Mouse (Mus musculus): Measurements from ENCODE around the gene Ankrd34a.

Gene Ankrd34a

DNA sequence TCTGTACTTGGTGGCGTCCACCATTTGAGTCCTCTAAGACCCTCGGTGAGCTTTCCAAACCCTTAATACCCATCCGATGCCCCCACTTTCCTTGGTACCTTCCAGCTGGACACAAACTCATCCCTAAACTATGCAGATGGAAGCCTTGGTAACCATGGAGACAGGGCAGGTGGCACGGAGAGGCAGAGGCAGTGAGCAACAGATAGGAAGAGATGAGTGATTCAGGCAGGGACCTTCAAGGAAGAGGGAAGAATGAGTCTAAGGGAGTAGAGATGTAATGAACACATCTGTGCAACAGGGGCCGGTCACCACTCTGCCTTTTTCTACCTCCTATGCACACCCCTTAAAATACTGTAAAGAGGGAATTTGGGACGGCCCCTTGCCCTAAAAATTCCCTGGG lies 775 bp upstream of the Ankrd34a start:
- TF ChIP-seq POU5F1 (IDR thresholded peaks at IDR 0.05; ENCODE audit: borderline replicate concordance, low read length) (no peak), NANOG (IDR thresholded peaks at IDR 0.05; ENCODE audit: borderline replicate concordance, low read length) (no peak), CTCF (conservative IDR thresholded peaks at IDR 0.05; ENCODE audit: low read length) (no peak)
- Histone ChIP-seq H3K27me3 (ENCODE audit: insufficient read depth, low read length) (peaks cover 42% of the 10 kb centered on the region), H3K4me3 (replicated peaks; ENCODE audit: low read length) (peak overlapping the region; percentile 81), H3K4me1 (replicated peaks; ENCODE audit: low read depth, low read length) (peaks cover 86% of the 10 kb centered on the region), H3K9me3 (ENCODE audit: low read length) (no peaks in the 10 kb centered on the region), H3K36me3 (ENCODE audit: insufficient read depth, low read length) (no peaks in the 10 kb centered on the region)

DNA sequence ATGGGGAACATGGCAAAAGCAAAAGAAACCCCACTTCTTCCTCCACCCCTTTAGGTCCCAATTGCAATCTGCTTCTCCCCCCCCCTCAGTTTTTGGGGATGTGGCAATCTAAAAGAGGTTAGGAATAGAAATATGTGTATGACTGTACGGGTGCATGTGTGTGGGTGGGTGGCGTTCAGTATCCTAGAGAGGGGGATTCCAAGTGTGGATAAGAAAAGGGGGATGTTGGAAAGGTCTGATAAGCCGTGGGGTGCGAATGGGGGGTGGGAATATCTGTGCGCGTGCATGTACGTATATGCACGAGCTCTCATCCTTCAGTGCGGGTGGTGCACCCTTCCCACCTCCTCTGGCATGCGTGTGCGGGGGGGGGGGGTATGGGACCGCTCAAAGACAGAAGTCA lies 419 bp downstream of the Ankrd34a start:
- Histone ChIP-seq H3K4me1 (replicated peaks; ENCODE audit: low read depth, low read length) (peaks cover 83% of the 10 kb centered on the region), H3K36me3 (ENCODE audit: insufficient read depth, low read length) (no peaks in the 10 kb centered on the region), H3K4me3 (replicated peaks; ENCODE audit: low read length) (peak overlapping the region; percentile 81), H3K27me3 (ENCODE audit: insufficient read depth, low read length) (peaks cover 45% of the 10 kb centered on the region), H3K9me3 (ENCODE audit: low read length) (no peaks in the 10 kb centered on the region)
- TF ChIP-seq CTCF (conservative IDR thresholded peaks at IDR 0.05; ENCODE audit: low read length) (no peak), NANOG (IDR thresholded peaks at IDR 0.05; ENCODE audit: borderline replicate concordance, low read length) (no peak), POU5F1 (IDR thresholded peaks at IDR 0.05; ENCODE audit: borderline replicate concordance, low read length) (no peak)

DNA sequence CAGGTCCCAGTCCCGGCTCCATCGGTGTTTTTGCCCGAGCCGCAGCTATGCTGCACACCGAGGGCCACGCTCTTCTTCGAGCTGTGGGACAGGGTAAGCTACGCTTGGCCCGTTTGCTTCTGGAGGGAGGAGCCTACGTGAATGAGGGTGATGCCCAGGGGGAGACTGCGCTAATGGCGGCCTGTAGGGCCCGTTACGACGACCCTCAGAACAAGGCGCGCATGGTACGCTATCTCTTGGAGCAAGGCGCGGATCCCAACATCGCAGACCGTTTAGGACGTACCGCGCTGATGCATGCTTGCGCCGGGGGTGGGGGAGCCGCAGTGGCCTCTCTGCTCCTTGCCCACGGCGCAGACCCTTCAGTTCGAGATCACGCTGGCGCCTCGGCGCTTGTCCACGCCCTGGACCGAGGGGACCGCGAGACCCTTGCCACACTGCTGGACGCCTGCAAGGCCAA lies 1.0 kb downstream of the Ankrd34a start:
- Histone ChIP-seq H3K4me3 (replicated peaks; ENCODE audit: low read length) (peak overlapping the region; percentile 81), H3K4me1 (replicated peaks; ENCODE audit: low read depth, low read length) (peaks cover 83% of the 10 kb centered on the region)

DNA sequence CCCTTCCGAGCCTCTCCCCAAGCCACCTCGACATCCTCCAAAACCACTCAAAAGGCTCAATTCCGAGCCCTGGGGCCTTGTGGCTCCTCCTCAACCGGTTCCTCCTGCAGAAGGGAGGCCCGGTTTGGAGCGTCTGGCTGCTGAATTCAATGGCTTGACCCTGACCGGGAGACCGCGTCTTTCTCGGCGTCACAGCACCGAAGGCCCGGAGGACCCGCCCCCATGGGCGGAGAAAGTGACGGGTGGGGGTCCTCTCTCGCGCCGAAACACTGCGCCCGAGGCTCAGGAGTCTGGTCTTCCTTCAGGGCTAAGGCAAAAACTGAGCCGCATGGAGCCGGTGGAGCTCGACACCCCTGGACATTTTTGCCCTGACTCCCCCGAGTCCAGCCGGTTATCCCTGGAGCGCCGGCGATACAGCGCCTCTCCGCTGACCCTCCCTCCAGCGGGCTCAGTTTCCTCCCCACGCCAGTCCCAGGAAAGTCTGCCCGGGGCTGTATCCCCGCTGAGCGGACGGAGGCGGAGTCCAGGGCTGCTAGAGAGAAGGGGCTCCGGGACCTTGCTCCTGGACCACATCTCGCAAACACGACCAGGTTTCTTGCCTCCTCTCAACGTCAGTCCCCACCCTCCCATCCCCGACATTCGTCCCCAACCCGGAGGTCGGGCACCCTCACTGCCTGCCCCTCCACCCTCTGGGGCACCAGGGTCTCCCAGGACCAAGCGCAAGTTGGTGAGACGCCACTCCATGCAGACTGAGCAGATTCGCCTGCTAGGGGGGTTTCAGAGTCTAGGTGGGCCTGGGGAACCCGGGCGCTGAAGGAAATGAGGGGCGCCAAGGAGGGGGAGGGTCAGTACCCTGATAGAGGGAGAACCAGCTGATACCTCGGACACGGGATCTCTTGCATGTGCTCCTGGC lies 2.0 kb downstream of the Ankrd34a start:
- no peak for TF ChIP-seq NANOG (IDR thresholded peaks at IDR 0.05; ENCODE audit: borderline replicate concordance, low read length)
- TF ChIP-seq POU5F1 (IDR thresholded peaks at IDR 0.05; ENCODE audit: borderline replicate concordance, low read length), result no peak
- no peak for TF ChIP-seq CTCF (conservative IDR thresholded peaks at IDR 0.05; ENCODE audit: low read length)
- Histone ChIP-seq H3K9me3 (ENCODE audit: low read length) (no peaks in the 10 kb centered on the region), H3K4me1 (replicated peaks; ENCODE audit: low read depth, low read length) (peaks cover 83% of the 10 kb centered on the region), H3K27me3 (ENCODE audit: insufficient read depth, low read length) (peaks cover 60% of the 10 kb centered on the region), H3K36me3 (ENCODE audit: insufficient read depth, low read length) (no peaks in the 10 kb centered on the region), H3K4me3 (replicated peaks; ENCODE audit: low read length) (peak overlapping the region; percentile 81)

More for the DNA sequence above, 1.0 kb downstream of the Ankrd34a start:
- Histone ChIP-seq H3K27me3 (ENCODE audit: insufficient read depth, low read length) (peaks cover 51% of the 10 kb centered on the region), H3K9me3 (ENCODE audit: low read length) (no peaks in the 10 kb centered on the region), H3K36me3 (ENCODE audit: insufficient read depth, low read length) (no peaks in the 10 kb centered on the region)
- TF ChIP-seq CTCF (conservative IDR thresholded peaks at IDR 0.05; ENCODE audit: low read length) (no peak), POU5F1 (IDR thresholded peaks at IDR 0.05; ENCODE audit: borderline replicate concordance, low read length) (no peak), NANOG (IDR thresholded peaks at IDR 0.05; ENCODE audit: borderline replicate concordance, low read length) (no peak)

DNA sequence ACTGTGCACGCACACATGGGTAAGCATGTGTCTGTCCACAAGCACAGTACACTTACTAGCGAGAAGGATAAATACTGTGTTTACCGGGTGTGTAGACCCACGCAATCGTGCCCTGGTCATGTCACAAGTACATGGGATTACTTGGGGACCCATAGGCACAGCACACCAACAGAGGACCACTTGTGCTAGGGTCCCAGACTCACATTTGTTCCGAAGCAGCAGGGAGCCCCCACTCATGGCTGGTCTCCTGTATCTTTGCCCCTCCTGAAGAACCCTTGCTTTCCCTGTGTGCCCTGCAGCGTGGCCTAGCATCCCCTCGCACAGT lies 2.6 kb downstream of the Ankrd34a start:
- H3K27me3 ChIP-seq (ENCODE audit: insufficient read depth, low read length), result peaks cover 60% of the 10 kb centered on the region
- peak overlapping the region; percentile 81 for H3K4me3 ChIP-seq (replicated peaks; ENCODE audit: low read length)
- TF ChIP-seq NANOG (IDR thresholded peaks at IDR 0.05; ENCODE audit: borderline replicate concordance, low read length) (no peak), CTCF (conservative IDR thresholded peaks at IDR 0.05; ENCODE audit: low read length) (no peak), POU5F1 (IDR thresholded peaks at IDR 0.05; ENCODE audit: borderline replicate concordance, low read length) (no peak)
- no peaks in the 10 kb centered on the region for H3K9me3 ChIP-seq (ENCODE audit: low read length)
- peaks cover 82% of the 10 kb centered on the region for H3K4me1 ChIP-seq (replicated peaks; ENCODE audit: low read depth, low read length)
- H3K36me3 ChIP-seq (ENCODE audit: insufficient read depth, low read length), result no peaks in the 10 kb centered on the region

DNA sequence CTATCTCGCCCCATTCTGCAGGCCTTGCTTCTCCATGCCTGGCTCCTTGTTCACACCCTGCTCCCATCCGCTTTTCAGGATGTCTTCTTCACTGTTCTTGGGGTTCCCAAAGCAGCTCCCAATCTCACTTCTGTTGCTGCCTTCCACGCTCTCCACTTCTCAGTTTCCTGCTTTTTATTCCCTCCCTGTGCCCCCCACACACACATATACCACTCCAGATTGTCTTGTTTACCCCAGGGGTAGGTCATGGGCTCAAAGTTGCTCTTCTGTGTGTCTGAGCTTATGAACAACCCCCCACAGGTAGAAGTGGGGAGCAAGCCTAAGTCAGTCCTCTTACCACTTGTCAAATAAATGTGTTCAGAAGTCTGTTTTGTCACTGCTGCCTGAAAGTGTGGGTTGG lies 3.0 kb downstream of the Ankrd34a start:
- Histone ChIP-seq H3K4me1 (replicated peaks; ENCODE audit: low read depth, low read length) (peaks cover 82% of the 10 kb centered on the region), H3K27me3 (ENCODE audit: insufficient read depth, low read length) (peaks cover 60% of the 10 kb centered on the region), H3K36me3 (ENCODE audit: insufficient read depth, low read length) (no peaks in the 10 kb centered on the region), H3K4me3 (replicated peaks; ENCODE audit: low read length) (no peak overlapping the region), H3K9me3 (ENCODE audit: low read length) (no peaks in the 10 kb centered on the region)
- TF ChIP-seq NANOG (IDR thresholded peaks at IDR 0.05; ENCODE audit: borderline replicate concordance, low read length), result no peak
- TF ChIP-seq POU5F1 (IDR thresholded peaks at IDR 0.05; ENCODE audit: borderline replicate concordance, low read length), result no peak
- TF ChIP-seq CTCF (conservative IDR thresholded peaks at IDR 0.05; ENCODE audit: low read length), result no peak

DNA sequence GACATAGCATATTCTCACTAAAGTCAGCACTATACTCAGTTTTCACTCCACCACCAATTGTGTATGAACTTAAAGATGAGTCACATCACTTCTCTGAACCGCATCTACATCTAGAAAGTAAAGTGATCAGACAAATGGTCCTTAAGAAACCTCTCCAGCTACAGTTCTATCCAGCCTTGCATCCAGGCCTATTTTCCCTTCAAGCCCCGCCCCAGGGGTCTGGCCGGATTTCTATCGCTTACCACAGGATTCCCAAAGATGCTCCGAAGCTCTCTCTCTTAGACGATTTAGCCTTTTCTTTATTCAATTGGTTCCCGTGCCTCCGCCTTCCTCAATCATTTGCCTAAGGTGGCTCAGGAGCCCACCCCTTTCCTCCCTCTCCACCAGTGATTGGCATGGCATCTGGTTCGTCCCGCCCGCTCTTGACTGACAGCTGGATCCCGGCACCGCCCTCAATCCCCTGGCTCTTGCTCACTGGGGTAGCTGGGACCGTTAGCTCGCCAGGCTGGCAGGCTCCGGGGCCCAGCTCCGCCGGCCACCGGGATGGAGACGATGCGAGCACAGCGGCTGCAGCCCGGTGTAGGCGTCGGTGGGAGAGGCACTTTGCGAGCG lies 4.3 kb downstream of the Ankrd34a start, which contains the start of gene Lix1l:
Gene Lix1l, plus strand, starts transcription at position 511 of the 612 bp plus-strand sequence.
- Histone ChIP-seq H3K9me3 (ENCODE audit: low read length) (no peaks in the 10 kb centered on the region), H3K4me1 (replicated peaks; ENCODE audit: low read depth, low read length) (peaks cover 71% of the 10 kb centered on the region), H3K4me3 (replicated peaks; ENCODE audit: low read length) (peak within 1 kb of the TSS; percentile 83), H3K36me3 (ENCODE audit: insufficient read depth, low read length) (no peaks in the 10 kb centered on the region), H3K27me3 (ENCODE audit: insufficient read depth, low read length) (peaks cover 56% of the 10 kb centered on the region)
- TF ChIP-seq NANOG (IDR thresholded peaks at IDR 0.05; ENCODE audit: borderline replicate concordance, low read length) (no peak), CTCF (conservative IDR thresholded peaks at IDR 0.05; ENCODE audit: low read length) (no peak)

DNA sequence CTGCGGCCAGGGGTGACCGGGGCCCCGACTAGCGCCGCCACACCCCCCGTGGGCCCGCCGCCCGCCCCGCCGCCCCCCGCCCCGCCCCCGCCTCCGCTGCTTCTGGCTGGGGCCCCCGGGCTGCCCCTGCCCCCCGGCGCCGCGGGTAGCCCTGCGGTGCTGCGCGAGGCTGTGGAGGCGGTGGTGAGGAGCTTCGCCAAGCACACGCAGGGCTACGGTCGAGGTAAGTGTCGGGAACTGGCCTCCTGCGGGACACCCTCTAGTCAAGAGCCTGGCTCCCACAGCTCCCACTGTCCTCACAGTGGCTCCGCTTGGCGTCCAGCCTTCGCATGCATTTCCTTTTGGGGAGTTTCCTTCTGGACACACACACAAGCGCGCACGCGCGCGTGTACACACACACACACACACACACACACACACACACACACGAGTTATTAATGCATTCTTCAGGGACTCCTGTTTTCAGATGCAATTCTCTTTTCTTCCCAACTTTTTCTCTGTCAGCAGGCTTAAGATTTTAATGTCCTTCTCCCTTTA lies 4.9 kb downstream of the Ankrd34a start:
- H3K9me3 ChIP-seq (ENCODE audit: low read length), result no peaks in the 10 kb centered on the region
- peak overlapping the region; percentile 83 for H3K4me3 ChIP-seq (replicated peaks; ENCODE audit: low read length)
- peaks cover 66% of the 10 kb centered on the region for H3K4me1 ChIP-seq (replicated peaks; ENCODE audit: low read depth, low read length)
- no peak for TF ChIP-seq NANOG (IDR thresholded peaks at IDR 0.05; ENCODE audit: borderline replicate concordance, low read length)
- no peak for TF ChIP-seq CTCF (conservative IDR thresholded peaks at IDR 0.05; ENCODE audit: low read length)
- TF ChIP-seq POU5F1 (IDR thresholded peaks at IDR 0.05; ENCODE audit: borderline replicate concordance, low read length), result no peak
- peaks cover 50% of the 10 kb centered on the region for H3K27me3 ChIP-seq (ENCODE audit: insufficient read depth, low read length)
- H3K36me3 ChIP-seq (ENCODE audit: insufficient read depth, low read length), result no peaks in the 10 kb centered on the region

All from E14TG2a.4 (cell line).